Mouse (Mus musculus): ENCODE measurements around the gene Rftn2.

Gene Rftn2

DNA sequence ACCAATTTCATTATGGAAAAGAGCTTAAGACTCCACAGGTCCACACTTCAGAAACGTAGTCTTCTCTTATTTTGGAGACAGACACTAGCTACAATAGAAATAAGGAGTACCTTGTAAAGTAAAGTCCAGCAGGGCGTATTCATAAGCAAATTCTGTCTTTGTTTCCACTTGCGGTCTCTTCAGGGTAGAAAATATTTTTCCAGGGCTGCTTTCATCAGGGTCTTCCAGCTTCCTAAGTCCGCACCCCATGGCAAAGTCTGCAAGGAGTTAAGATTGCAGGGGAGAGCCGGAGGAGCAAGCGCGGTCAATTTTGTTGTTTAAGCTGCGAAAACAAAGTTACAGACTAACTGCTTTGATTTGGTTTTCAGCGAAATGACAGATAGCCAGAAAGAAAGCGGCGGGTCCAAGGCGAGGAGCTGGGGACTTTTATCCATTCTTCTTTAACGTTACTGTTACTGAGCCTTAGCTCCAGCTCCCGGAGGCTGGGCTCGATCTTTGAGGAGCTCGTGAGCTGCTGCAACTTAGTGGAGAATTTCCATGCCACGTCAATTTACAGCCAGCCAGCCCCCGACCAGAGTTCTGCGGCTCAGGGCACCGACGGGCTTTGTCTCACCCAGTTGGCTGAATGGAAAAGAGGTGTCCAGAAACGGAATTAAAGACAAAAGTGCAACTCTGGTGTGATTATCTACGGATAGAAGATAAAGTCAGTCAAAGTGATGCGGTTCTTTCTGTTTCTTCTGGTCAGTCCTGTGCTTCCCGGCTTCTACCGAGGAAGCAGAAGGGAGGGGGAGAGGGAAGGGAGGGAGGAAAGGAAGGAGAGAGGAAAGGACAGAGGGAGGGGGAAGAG, at the start of gene Rftn2:
Rftn2 (minus strand) TSS at position 772 of the 847 bp plus-strand sequence.
- peak; percentile 18 for DNase-seq (ENCODE audit: low spot score)

DNA sequence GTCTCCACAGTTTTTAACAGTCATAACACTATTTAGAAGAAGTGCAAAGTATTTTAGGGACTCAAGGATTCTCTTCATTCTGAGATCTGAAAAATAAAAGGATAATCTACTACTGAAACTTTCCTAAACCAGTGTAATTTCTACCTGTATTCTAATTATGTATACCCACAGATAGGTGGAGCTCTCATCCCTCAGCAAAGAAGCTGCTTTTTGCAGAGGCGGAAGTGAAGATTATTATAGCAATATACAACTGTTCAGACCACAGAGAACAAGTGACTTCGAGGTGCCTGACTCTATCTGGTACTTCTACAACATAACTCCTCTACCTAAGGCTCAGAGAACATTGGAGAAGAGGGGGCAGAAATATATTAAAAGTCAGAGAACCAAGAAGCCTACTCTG, 38.9 kb upstream of the Rftn2 start:
- no peak for DNase-seq (ENCODE audit: low spot score)

DNA sequence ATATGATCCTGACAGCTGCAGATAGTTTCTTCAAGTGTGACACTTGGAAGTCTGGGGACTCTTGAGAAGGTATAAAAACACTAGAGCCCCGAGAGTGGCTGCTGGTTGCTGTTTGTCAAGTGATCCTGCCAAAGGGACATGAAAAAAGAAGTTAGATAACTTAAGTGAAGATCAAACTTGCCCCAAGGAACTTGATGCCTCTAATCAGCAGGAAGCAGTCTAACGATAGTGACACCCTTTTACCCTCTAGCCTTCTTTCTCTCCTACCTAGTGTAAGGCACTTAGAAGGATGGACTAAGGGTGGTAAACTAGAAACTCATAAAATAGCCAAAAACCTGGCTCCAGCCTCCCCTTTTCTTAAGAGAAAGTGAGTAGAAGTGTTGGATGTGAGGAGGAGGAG, 37.8 kb upstream of the Rftn2 start:
- no peak for DNase-seq (ENCODE audit: low spot score)

DNA sequence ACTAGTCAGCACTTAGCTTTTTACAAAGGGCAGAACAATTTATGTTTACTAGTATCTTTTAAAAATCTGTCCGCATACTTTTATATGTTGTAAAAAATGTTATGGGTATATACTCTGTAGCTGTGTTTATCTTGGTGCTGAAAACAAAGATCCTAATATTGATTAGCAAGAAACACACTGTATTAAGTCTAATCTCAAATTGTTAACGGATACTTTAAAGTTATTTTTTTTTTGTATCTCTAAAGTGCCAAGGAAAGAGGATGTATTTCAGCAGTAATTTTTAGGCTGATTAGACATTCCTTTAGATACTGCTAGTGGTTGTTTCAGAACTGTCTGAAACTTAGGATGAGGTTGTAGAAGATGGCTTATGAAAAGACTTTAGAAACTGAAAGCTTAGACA, 19.8 kb upstream of the Rftn2 start:
- DNase-seq (ENCODE audit: low spot score) = no peak

DNA sequence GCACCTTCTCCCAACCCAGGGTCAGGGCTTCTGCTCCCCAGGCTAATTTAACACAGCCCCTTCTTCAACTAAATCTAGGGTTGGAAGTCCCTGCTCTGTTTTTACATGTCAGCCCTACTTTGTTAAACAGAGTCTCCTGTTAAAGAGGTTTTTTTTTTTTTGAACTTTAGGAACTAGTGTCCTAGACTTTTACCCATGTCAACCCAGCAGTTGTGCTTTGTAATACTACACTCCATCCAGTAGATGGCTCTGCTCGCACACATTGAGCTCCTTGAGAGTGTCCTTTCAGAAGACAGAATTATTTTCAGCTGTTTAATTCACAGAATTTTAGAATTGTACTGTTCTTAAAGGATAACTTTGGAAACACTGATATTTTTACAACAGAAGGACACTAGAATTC, 12.7 kb upstream of the Rftn2 start:
- DNase-seq (ENCODE audit: low spot score) = no peak

DNA sequence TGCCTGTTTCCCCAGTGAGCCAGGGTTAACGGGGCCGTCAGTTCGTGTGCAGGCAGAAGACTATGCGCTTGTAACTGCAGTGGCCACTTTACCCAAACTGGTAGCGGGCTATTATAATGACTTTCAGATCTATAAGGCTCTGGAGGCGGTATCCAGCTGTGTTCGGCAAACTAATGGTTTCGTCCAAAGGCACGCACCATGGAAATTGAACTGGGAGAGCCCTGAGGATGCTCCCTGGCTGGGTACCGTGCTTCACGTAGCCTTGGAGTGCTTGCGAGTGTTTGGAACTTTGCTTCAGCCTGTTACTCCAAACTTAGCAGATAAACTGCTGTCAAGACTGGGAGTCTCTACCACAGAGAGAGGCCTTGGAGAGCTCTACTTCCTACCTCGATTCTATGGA, 11.9 kb upstream of the Rftn2 start:
- no peak for DNase-seq (ENCODE audit: low spot score)

DNA sequence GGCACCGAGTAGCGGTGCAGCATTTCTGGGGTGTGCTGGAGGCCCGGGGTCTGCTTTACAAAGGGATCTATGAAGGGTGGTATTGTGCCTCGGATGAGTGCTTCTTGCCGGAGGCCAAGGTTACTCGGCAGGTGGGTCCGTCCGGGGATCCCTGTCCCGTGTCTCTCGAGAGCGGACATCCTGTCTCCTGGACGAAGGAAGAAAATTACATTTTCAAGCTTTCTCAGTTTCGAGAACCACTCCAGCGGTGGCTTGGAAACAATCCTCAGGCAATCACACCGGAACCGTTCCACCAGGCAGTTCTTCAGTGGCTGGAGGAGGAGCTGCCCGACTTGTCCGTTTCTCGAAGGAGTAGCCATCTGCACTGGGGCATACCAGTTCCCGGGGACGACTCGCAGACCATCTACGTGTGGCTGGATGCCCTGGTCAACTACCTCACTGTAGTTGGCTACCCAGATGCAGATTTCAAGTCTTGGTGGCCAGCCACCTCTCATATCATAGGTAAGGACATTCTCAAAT, 11.1 kb upstream of the Rftn2 start:
- DNase-seq (ENCODE audit: low spot score) = no peak

DNA sequence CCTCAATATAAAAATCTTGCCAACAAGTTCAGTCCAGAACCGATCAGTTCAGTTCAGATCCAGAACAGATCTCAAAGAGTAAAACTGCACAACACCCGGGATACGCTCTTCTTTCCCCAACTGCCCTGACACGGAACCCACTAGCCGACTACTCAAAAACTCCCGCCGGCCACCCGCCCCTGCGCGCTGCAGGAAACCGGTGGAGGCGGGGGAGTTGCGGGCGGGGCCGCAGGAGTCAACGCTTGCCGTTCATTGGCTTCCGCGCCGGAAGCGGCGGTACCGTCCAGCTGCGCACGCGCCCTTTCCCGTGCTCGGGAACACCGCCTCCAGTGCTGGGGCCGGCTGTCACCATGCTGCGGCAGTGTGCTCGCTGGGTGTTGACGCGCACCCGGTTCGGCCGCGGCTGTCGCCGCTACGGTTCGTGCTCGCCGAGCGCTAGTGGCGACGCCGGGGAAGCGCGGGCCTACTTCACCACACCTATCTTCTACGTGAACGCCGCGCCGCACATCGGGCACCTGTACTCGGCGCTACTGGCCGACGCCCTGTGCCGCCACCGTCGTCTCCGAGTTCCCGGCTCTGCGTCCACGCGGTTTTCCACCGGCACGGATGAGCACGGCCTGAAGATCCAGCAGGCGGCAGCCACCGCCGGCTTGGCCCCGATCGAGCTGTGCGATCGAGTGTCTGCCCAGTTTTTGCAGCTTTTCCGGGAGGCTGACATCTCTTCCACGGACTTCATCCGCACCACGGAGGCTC, 10.5 kb upstream of the Rftn2 start, which contains the start of gene Mars2:
Mars2 (plus strand) TSS at position 288 of the 753 bp plus-strand sequence.
- DNase-seq (ENCODE audit: low spot score) = peak; percentile 97

DNA sequence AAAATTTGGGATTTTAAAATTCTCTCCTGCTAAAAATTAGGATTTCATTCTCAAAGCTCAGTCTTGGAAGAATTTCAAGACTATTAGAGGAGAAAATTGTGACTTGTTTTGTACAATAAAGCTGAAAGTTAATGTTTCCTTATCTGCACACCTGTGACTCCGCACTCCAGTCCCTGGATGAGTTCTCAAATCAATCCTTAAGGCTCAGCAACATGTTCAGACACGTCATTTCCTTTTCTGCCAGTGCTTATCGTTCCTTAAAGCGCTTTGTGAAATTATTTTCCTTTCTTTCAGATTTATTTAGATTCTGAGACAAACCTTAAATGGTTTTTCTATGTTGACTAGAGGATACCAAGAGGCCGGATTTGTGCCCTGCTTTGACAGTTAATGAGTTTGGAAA, 9.9 kb upstream of the Rftn2 start:
- no peak for DNase-seq (ENCODE audit: low spot score)

DNA sequence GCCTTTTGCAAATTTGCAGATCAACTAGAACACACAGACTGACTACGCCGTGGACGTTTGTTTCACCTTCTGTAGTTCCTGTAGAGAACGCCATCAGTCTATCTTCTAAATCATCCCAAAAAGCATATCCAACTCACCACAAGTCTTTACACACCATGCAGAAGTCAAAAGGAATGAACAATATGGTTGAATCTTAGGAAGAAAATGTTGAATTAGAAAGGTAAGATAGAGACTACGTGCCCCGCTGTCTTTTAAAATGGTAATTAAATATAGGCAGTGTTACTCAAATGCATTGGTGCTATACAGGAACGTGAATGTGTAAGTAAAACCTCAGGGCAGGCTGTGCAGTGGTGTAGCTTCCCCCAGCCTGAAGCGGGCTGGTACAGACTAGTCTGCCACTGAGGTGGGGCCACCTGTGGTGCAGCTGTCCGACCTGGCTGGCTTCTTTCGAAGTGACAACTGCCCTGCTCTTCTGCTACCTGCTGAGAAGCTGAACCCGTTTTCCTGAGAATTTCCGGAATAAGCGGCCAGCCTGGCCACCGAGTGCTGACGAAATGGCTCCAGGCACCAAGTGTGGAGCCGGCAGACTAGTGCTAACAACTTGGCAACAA, 8.4 kb upstream of the Rftn2 start:
- DNase-seq (ENCODE audit: low spot score) = peak; percentile 31

DNA sequence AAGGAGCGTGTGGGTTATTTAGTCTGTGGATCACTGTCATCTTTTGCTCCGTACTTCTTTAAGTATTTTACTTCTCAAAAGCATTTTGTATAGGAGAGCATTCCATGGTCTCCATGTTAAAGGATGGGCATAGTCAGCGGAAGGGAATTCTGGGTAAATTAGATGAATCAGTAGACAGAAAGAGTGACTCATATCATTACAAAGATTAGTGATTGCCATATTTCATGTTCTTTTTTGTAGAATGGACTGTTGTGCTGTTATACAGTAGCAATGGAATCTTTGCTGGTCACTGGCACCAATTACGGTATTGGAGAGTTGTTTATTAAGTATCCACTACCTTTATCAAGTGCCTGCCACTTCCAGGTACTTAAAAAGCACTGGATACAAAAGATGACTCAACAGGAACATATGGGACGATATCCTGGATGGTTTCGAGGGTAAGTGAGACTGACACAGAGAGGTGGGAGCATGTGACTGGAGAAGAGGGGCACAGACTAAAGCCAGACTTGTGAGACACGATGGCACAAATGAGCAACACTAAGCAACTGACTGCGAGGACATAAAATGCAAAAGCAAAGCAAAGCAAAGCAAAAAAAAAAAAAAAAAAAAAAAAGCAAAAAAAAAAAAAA, 1.8 kb upstream of the Rftn2 start:
- no peak for DNase-seq (ENCODE audit: low spot score)

DNA sequence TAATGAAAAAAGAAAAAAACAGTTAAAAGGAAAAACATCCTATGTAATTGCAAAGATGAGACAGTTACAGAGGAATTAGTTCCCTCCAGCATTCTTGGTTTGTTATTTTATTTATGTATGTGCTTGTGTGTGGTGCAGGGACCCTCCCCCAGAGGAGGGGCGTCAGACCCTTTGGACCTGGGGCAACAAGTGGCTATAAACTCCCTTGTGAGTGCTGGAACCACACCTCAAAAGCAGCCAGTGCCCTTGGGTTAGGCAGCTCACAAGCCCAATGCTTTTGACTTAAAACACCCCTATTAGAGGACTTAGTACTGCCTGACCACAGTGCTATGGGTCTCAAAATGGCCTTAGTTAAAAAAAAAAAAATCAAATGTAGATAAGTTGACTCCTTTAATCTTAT, 794 bp upstream of the Rftn2 start:
- DNase-seq (ENCODE audit: low spot score) = no peak

DNA sequence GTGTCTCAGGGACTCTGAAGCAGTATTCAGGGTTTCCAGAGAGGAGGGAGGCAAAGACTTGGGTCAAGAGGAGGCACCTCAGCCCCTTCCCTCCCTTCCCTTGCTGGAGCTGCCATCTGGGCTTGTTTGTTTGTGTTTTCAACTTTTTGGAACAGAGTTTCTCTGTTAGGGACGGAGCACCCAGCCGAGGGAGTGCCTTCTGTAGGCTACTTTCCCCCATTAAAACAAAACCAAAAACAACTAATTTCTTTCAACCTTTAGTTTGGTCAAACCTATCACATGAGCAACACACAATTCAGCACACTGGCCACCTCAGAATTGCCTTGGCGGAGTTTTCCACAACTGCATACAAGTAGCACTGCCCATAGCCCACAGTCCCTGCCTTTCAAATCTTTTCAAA, 1.2 kb downstream of the Rftn2 start:
- no peak for DNase-seq (ENCODE audit: low spot score)

DNA sequence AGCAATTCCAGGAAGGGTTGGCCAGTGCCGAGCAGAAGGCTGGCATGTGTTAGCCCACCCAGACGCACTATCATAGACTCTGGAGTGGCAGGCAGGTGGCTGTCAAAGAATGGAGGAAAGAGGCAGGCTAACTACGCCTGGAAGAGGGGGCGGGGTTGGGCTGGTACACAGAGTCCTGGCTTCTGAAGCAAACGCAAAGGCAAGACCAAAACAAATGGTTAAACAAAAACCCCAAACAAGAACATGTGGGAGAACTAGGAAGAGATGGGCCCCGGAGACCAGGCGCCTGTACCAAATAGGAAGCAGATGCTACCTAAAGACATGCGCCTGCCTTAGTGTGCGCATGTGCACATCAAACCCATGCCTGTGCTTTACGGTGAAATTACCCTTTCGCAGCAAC, 2.5 kb downstream of the Rftn2 start:
- DNase-seq (ENCODE audit: low spot score) = no peak

DNA sequence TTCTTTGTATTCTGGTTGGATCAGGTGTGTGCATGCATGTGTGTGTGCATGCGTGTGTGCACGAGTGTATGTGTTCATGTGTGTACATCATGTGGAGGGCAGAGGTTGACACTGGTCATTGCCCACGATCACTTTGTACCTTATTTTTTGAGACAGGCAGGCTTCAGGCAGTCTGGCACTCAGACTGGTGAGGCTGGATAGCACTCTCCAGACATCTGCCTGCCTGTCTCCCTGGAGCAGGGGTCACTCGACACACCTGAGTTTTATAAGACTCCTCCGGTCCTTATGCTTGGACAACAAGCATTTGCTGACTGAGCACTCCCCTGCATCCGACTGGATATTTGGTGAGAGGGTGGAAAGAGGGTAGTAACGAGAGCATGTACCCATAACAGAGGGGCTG, 3.6 kb downstream of the Rftn2 start:
- no peak for DNase-seq (ENCODE audit: low spot score)

DNA sequence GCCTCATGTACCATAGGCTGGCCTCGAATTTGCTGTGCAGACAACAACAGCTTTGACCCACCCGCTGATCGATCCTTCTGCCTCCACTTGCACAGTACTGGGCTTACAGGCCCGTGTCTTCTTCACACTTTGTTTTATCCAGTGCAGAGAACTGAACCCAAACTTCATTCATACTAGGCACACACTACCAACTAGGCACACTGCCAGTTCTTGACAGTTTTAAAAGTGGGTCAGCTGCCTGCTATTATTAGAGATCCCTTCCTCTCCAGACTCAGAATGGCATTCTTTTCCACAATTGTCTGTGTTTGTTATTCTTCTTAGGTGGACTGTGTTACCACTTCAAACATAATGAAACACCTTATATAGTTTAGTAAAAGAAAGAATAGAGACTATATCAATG, 5.2 kb downstream of the Rftn2 start:
- no peak for DNase-seq (ENCODE audit: low spot score)

DNA sequence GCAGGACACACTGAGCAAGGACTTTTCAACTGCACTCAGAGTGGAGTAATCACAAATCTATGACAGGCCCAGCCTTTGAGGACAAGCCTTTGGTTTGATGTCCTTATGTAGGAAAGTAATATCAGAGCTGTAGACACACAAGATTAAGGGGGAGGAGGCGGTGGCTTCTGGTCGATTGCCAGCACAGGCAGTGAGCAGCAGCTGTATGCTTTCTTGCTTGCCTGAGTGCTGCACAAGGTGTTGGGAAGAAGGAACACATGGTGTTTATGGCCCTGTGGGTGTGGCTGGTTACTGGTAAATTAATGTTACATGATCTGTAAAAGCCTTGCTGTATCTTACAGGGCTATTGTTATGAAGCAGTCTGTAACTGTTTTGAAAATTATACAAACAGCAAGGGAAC, 9.4 kb downstream of the Rftn2 start:
- DNase-seq (ENCODE audit: low spot score) = peak; percentile 52

DNA sequence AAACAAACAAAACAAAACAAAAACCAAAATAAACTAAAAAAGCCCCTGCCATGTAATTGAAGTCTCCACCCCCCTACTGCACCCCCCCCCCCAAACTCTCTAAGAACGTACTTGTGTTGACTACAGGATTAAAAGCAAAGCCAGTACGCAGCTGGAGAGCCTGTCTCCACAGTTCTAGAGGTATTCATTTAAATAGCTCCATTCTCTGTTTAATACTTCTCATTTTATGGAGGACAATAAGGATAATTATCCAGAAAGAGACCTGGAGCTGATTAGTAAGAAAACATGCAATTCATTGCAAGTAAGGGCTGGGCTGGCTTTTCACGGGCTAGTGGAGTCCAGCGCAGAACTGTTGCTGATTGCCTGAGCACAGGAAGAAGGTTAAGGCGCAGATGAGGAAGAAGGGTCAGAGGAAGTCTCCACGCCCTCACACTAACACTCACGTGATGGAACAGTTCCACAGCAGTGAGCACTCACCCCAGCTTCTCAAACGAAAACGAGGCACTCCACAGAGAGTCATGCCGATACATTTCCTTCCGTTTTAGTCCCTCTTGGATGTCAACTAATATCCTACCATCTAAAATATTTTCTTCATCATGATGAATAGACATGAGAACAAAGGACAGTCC, 11.3 kb downstream of the Rftn2 start:
- no peak for DNase-seq (ENCODE audit: low spot score)

DNA sequence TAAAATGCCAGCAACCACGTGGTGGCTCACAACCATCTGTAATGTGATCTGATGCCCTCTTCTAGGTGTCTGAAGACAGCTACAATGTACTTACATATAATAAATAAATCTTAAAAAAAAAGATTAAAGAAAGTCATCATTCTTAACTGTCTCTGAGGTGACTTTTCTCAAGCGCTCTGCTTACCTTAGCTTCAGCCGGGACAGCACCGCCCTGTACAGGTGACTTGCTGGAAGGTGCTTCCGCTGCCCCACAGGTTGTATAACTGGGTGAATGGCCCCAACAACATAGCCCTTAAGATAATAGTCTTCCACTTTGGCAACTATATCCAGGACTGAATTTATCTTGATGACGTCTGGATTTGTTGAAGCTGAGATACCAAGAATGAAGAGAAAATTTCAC, 12.6 kb downstream of the Rftn2 start:
- no peak for DNase-seq (ENCODE audit: low spot score)

DNA sequence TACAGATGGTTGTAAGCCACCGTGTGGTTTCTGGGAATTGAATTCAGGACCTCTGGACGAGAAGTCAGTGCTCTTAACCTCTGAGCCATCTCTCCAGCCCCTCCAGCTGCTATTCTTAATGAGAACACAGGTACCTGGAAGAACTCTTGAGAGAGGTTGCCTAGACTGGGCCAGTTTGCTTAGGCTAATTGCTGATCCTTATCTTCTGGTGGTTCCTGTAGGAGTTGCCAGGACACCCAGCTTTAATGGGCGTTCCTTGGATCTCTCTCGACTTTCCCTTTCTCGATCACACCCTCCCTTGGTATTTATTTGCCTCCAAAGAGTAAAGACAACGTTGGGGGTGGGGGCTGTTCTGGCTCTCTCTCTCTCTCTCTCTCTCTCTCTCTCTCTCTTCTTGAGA, 13.1 kb downstream of the Rftn2 start:
- DNase-seq (ENCODE audit: low spot score) = peak; percentile 20

DNA sequence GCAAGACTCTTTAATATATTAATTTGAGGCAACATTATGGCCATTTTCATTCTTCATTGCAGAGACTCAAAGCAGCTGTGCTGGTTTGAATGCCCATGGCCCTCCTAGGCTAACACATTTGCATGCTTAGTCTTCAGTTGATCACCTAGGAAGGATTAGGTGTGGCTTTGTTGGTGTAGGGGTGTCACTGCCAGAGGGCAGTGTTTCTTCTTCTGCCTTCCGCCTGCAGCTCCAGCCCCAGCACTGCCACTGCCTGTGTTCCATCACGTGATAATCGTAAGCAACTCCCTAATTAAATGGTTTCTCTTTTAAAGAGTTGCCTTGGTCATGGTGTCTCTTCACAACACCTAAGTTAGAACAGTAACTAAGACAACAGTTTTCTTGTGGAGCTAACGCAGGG, 13.8 kb downstream of the Rftn2 start:
- DNase-seq (ENCODE audit: low spot score) = no peak

DNA sequence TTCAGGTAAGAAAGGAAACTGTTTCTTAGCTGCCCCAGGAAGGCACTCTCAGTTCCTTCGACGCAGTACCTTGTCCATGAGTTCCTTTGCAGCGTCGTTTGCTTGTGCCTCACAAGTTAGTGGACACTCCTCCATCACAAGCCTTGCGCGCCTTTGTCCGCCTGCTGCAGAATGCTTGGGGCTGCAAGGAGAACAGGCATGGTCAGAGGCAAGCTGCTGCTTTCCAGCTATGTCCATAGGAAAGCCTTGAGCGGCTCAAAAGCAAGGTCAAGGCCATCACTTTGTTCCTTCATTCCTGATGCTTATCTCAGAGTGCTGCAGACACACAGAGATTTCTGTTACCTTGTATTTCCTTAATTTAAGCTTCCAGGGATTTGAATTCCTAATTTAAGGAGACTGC, 15.5 kb downstream of the Rftn2 start:
- no peak for DNase-seq (ENCODE audit: low spot score)
